Mouse (Mus musculus) liver, embryonic 18 days (tissue): ENCODE results near the gene Mbl2. TPM values are rescaled to one million over a fixed set of nuclear protein-coding genes. Genes with fewer than 3 reads are reported as not detected.

Experiments
- polyA plus RNA-seq: library from polyadenylated mRNA; depleted of rRNA; stranded (reverse); fragments of >200 nt; gene quantifications from 2 replicates; pipeline ENCODE4 v1.2.3, GENCODE M21; 2012; rRNA removed

Gene Mbl2
- polyA plus RNA-seq: 32.3 and 70.3 TPM in 2 replicates

GRCm38 (mm10) chr19:30232691-30233090 lies at the start of gene Mbl2:
Mbl2 (plus strand) TSS chr19:30232942.

Other genes with a start within 250 kb of the Mbl2 start
- not detected in 2 replicates for gene Trpd52l3, start 229.2 kb upstream of the Mbl2 start, polyA plus RNA-seq
- 33.2 and 36.7 TPM in 2 replicates for gene Uhrf2, start 202.4 kb upstream of the Mbl2 start, polyA plus RNA-seq
- gene Gldc, start 57.5 kb upstream of the Mbl2 start, polyA plus RNA-seq: 24.7 and 26.8 TPM in 2 replicates